Mouse (Mus musculus) small intestine, adult 2 months (tissue): ENCODE results near the gene Pax2.

Experiments
- CTCF ChIP-seq: fragments of 200-500 bp; IDR thresholded peaks from 2 replicates; pipeline ENCODE4 v1.5.1; 2012; ENCODE audit warnings: low read depth, mild to moderate bottlenecking, control low read depth, inconsistent platforms, low read length, moderate library complexity, mixed read lengths; ENCODE audit not compliant: insufficient replicate concordance, insufficient read length; ENCODE audit errors: extremely low read depth
- POLR2A ChIP-seq: fragments of 200-500 bp; IDR thresholded peaks from 2 replicates; pipeline ENCODE4 v1.6.1; 2012; ENCODE audit warnings: low read depth, mild to moderate bottlenecking, control low read depth, inconsistent platforms, low read length, moderate library complexity

DNA sequence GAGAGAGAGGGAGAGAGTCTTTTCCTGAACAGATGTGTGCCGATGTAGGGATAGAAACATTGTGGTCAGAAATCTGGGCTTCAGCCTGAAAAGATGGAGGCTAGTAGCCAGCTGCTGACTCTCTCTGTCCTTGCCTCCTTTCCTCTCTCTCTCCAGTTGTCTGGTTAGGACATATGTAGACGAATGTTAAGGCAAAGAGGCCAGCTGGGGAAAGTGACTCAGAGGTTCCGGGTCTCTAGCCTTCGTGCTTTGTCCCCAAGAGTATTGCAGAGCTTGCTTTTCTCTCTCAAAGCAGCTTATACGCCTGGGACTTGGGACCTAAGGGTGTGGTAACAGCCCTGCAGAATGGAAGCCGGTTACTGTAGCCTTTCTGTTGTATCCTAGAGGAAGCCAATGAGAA is 62.8 kb downstream of the Pax2 start:
- TF ChIP-seq CTCF: no peak
- no peak for TF ChIP-seq POLR2A
